8 mouse cellular contexts compared by ENCODE assay signal in genomic region chr11:120350711-120351110, GRCm38 (mm10). TPM values are rescaled to one million over a fixed set of nuclear protein-coding genes. Genes with fewer than 3 reads are reported as not detected.
DNase-seq lines count a peak whose midpoint lies in the region; ATAC-seq and TF ChIP-seq lines count a peak whose summit lies in the region.

No protein-coding gene starts in this region.

- no peak for DNase-seq in forebrain, postnatal 0 days
- peak; percentile 74 for DNase-seq in kidney, adult 11 months
- DNase-seq in liver, postnatal 0 days = peak; percentile 26

- H3K9ac ChIP-seq in forebrain, postnatal 0 days = peak overlapping the region; percentile 100
- H3K9ac ChIP-seq in liver, postnatal 0 days (replicated peaks) = peak overlapping the region; percentile 94

- no peak for TF ChIP-seq CTCF in bone marrow macrophage, adult 2 months (IDR thresholded peaks at IDR 0.05; ENCODE audit: low read depth, low read length)
- no peak for TF ChIP-seq CTCF in forebrain, postnatal 0 days (IDR thresholded peaks at IDR 0.05; ENCODE audit: low read depth)
- TF ChIP-seq CTCF in liver, postnatal 0 days (IDR thresholded peaks at IDR 0.05; ENCODE audit: low read depth) = no peak
- TF ChIP-seq CTCF in small intestine, adult 2 months (IDR thresholded peaks at IDR 0.05; ENCODE audit: extremely low read depth, insufficient read length, insufficient replicate concordance, low read depth, low read length) = no peak

- peak overlapping the region; percentile 88 for H3K27ac ChIP-seq in bone marrow macrophage, adult 2 months (ENCODE audit: insufficient read depth, low read depth, low read length)
- H3K27ac ChIP-seq in forebrain, postnatal 0 days (ENCODE audit: low read depth, low read length) = peak overlapping the region; percentile 100
- peak overlapping the region; percentile 99 for H3K27ac ChIP-seq in liver, postnatal 0 days (ENCODE audit: low read depth)
- peak overlapping the region; percentile 100 for H3K27ac ChIP-seq in small intestine, adult 2 months (ENCODE audit: insufficient read depth, low read depth, low read length)

- 17% methylated on average over 11 of the region's 11 CpGs for whole genome bisulfite sequencing in forebrain, postnatal 0 days
- 45% methylated on average over 11 of the region's 11 CpGs for WGBS in liver, postnatal 0 days (ENCODE audit: insufficient replicate concordance)
- WGBS in small intestine, adult 2 months = 8% methylated on average over 11 of the region's 11 CpGs

- no peak for ATAC-seq in megakaryocyte, adult 5-6 weeks (ENCODE audit: poor library complexity, severe bottlenecking)
- no peak for ATAC-seq in forebrain, postnatal 0 days
- ATAC-seq in liver, postnatal 0 days = no peak
- ATAC-seq in erythroid progenitor cell, adult 5-6 weeks (replicated peaks; ENCODE audit: low FRiP score, poor library complexity, severe bottlenecking) = no peak

- peak overlapping the region; percentile 98 for H3K4me3 ChIP-seq in megakaryocyte, embryonic 14.5 days (replicated peaks)
- H3K4me3 ChIP-seq in bone marrow macrophage, adult 2 months (ENCODE audit: insufficient read depth, low read length) = peak overlapping the region; percentile 73
- peak overlapping the region; percentile 100 for H3K4me3 ChIP-seq in forebrain, postnatal 0 days (ENCODE audit: low read depth, low read length)
- H3K4me3 ChIP-seq in liver, postnatal 0 days (ENCODE audit: low read depth, low read length) = peak overlapping the region; percentile 80
- H3K4me3 ChIP-seq in small intestine, adult 2 months (ENCODE audit: low read depth, low read length) = peak overlapping the region; percentile 87

- no peaks in the 10 kb centered on the region for H3K27me3 ChIP-seq in megakaryocyte, embryonic 14.5 days (replicated peaks)
- no peaks in the 10 kb centered on the region for H3K27me3 ChIP-seq in forebrain, postnatal 0 days (ENCODE audit: insufficient read depth, low read length)
- H3K27me3 ChIP-seq in liver, postnatal 0 days (ENCODE audit: insufficient read depth, low read length) = no peaks in the 10 kb centered on the region
- no peaks in the 10 kb centered on the region for H3K27me3 ChIP-seq in small intestine, adult 2 months (ENCODE audit: control insufficient read depth, insufficient read depth, low read length)

- no peaks in the 10 kb centered on the region for H3K9me3 ChIP-seq in megakaryocyte, embryonic 14.5 days
- H3K9me3 ChIP-seq in forebrain, postnatal 0 days (ENCODE audit: low read length) = no peaks in the 10 kb centered on the region
- H3K9me3 ChIP-seq in liver, postnatal 0 days (ENCODE audit: low read length) = no peaks in the 10 kb centered on the region

- TF ChIP-seq EP300 in liver, postnatal 0 days (IDR thresholded peaks at IDR 0.05; ENCODE audit: low read depth) = no peak

- H3K4me2 ChIP-seq in forebrain, postnatal 0 days (ENCODE audit: low read depth) = peak overlapping the region; percentile 98
- H3K4me2 ChIP-seq in liver, postnatal 0 days (ENCODE audit: low read depth, low read length) = peak overlapping the region; percentile 99

- peaks cover 67% of the 10 kb centered on the region for H3K4me1 ChIP-seq in megakaryocyte, embryonic 14.5 days
- H3K4me1 ChIP-seq in bone marrow macrophage, adult 2 months (ENCODE audit: control insufficient read depth, insufficient read depth, low read length) = peaks cover 45% of the 10 kb centered on the region
- peaks cover 5% of the 10 kb centered on the region for H3K4me1 ChIP-seq in forebrain, postnatal 0 days (ENCODE audit: insufficient read depth)
- H3K4me1 ChIP-seq in liver, postnatal 0 days (ENCODE audit: insufficient read depth) = peaks cover 58% of the 10 kb centered on the region
- peaks cover 34% of the 10 kb centered on the region for H3K4me1 ChIP-seq in small intestine, adult 2 months (ENCODE audit: control insufficient read depth, insufficient read depth, insufficient read length, low read length)

- peaks cover 31% of the 10 kb centered on the region for H3K36me3 ChIP-seq in megakaryocyte, embryonic 14.5 days (replicated peaks; ENCODE audit: low read length)
- H3K36me3 ChIP-seq in forebrain, postnatal 0 days (ENCODE audit: insufficient read depth) = peaks cover 9% of the 10 kb centered on the region
- H3K36me3 ChIP-seq in liver, postnatal 0 days (replicated peaks; ENCODE audit: insufficient read depth, low read length) = peaks cover 3% of the 10 kb centered on the region
- peaks cover 15% of the 10 kb centered on the region for H3K36me3 ChIP-seq in small intestine, adult 2 months (ENCODE audit: control insufficient read depth, insufficient read depth, low read length)

- no peak for TF ChIP-seq POLR2A in bone marrow macrophage, adult 2 months (IDR thresholded peaks at IDR 0.05; ENCODE audit: borderline replicate concordance, low read depth, low read length)
- TF ChIP-seq POLR2A in small intestine, adult 2 months (IDR thresholded peaks at IDR 0.05; ENCODE audit: low read depth, low read length) = no peak; the same call in 1 of the 2 replicates

RNA-seq across cellular contexts. Expression of gene Actg1, which starts 2.4 kb away (rescaled TPM):
- 2,399 and 2,630 TPM in 2 replicates for polyA plus RNA-seq in megakaryocyte, embryonic 14.5 days (2012; ENCODE audit: insufficient read depth, low replicate concordance)
- 4,212 and 4,544 TPM in 2 replicates for total RNA-seq in megakaryocyte, adult 5-6 weeks (2015)
- 2,305 and 2,430 TPM in 2 replicates for total RNA-seq in megakaryocyte, adult 5-6 weeks (2017)
- polyA plus RNA-seq in bone marrow macrophage, adult 2 months (2012; ENCODE audit: insufficient read depth, insufficient read length, missing spikeins) = 2,086 and 2,131 TPM in 2 replicates
- total RNA-seq in forebrain, postnatal 0 days (2014; rRNA removed) = 2,455 and 2,516 TPM in 2 replicates
- polyA plus RNA-seq in forebrain, postnatal 0 days (2015; fragmentation: Nextera tagmentation; extraction: Ambion mirVana) = 4,096 and 4,381 TPM in 2 replicates
- 463 and 498 TPM in 2 replicates for polyA plus RNA-seq in liver, postnatal 0 days (2015; fragmentation: Nextera tagmentation; extraction: Ambion mirVana)
- 927 and 1,318 TPM in 2 replicates for polyA plus RNA-seq in small intestine, adult 2 months (2012; rRNA removed)
- 531 and 597 TPM in 2 replicates for total RNA-seq in erythroid progenitor cell, adult 5-6 weeks (2015; ENCODE audit: low replicate concordance)
- total RNA-seq in erythroid progenitor cell, adult 5-6 weeks (2017; ENCODE audit: low replicate concordance) = 282 and 330 TPM in 2 replicates

RNA-seq across cellular contexts. Expression of gene Fscn2, which starts 10.6 kb away (rescaled TPM):
- 1.7 and 3.0 TPM in 2 replicates for polyA plus RNA-seq in megakaryocyte, embryonic 14.5 days (2012; ENCODE audit: insufficient read depth, low replicate concordance)
- not detected in 2 replicates for total RNA-seq in megakaryocyte, adult 5-6 weeks (2015)
- not detected in 2 replicates for total RNA-seq in megakaryocyte, adult 5-6 weeks (2017)
- polyA plus RNA-seq in bone marrow macrophage, adult 2 months (2012; ENCODE audit: insufficient read depth, insufficient read length, missing spikeins) = not detected in 2 replicates
- total RNA-seq in forebrain, postnatal 0 days (2014; rRNA removed) = 0.29 TPM in 1 of 2 replicates, not detected in the other
- polyA plus RNA-seq in forebrain, postnatal 0 days (2015; fragmentation: Nextera tagmentation; extraction: Ambion mirVana) = 1.9 and 2.0 TPM in 2 replicates
- not detected in 2 replicates for polyA plus RNA-seq in liver, postnatal 0 days (2015; fragmentation: Nextera tagmentation; extraction: Ambion mirVana)
- not detected in 2 replicates for polyA plus RNA-seq in small intestine, adult 2 months (2012; rRNA removed)
- total RNA-seq in erythroid progenitor cell, adult 5-6 weeks (2015; ENCODE audit: low replicate concordance) = not detected in 2 replicates
- total RNA-seq in erythroid progenitor cell, adult 5-6 weeks (2017; ENCODE audit: low replicate concordance) = not detected in 2 replicates

RNA-seq across cellular contexts. Expression of gene Faap100, which starts 27.9 kb away (rescaled TPM):
- polyA plus RNA-seq in megakaryocyte, embryonic 14.5 days (2012; ENCODE audit: insufficient read depth, low replicate concordance) = 12.4 and 19.3 TPM in 2 replicates
- total RNA-seq in megakaryocyte, adult 5-6 weeks (2015) = 5.9 and 6.9 TPM in 2 replicates
- total RNA-seq in megakaryocyte, adult 5-6 weeks (2017) = 6.5 and 10.5 TPM in 2 replicates
- polyA plus RNA-seq in bone marrow macrophage, adult 2 months (2012; ENCODE audit: insufficient read depth, insufficient read length, missing spikeins) = 10.4 and 13.1 TPM in 2 replicates
- total RNA-seq in forebrain, postnatal 0 days (2014; rRNA removed) = 107 and 132 TPM in 2 replicates
- 73.4 and 97.8 TPM in 2 replicates for polyA plus RNA-seq in forebrain, postnatal 0 days (2015; fragmentation: Nextera tagmentation; extraction: Ambion mirVana)
- 5.5 and 5.8 TPM in 2 replicates for polyA plus RNA-seq in liver, postnatal 0 days (2015; fragmentation: Nextera tagmentation; extraction: Ambion mirVana)
- polyA plus RNA-seq in small intestine, adult 2 months (2012; rRNA removed) = 32.0 and 49.2 TPM in 2 replicates
- 6.1 and 8.0 TPM in 2 replicates for total RNA-seq in erythroid progenitor cell, adult 5-6 weeks (2015; ENCODE audit: low replicate concordance)
- total RNA-seq in erythroid progenitor cell, adult 5-6 weeks (2017; ENCODE audit: low replicate concordance) = 2.0 and 9.4 TPM in 2 replicates
